Mouse (Mus musculus): ENCODE measurements around the gene Miga2. TPM values are rescaled to one million over a fixed set of nuclear protein-coding genes. Genes with fewer than 3 reads are reported as not detected.

Gene Miga2
- polyA plus RNA-seq, 1 experiment from 2014 or later, result 22.0 TPM

- ATAC-seq (replicated peaks; ENCODE audit: low FRiP score, low TSS enrichment, low read depth), result no peak
- Histone ChIP-seq H3K4me1 (replicated peaks; ENCODE audit: control insufficient read depth, insufficient read depth, low read length) (peaks cover 10% of the 10 kb centered on the region), H3K9ac (ENCODE audit: low read length) (no peak overlapping the region), H3K4me3 (ENCODE audit: low read depth, low read length) (no peak overlapping the region), H3K4me2 (ENCODE audit: low read length) (no peak overlapping the region), H3K36me3 (ENCODE audit: control insufficient read depth, insufficient read depth, low read length) (peaks cover 42% of the 10 kb centered on the region), H3K27ac (ENCODE audit: low read depth) (no peak overlapping the region), H3K27me3 (replicated peaks; ENCODE audit: control insufficient read depth, insufficient read depth, low read length) (no peaks in the 10 kb centered on the region), H3K9me3 (ENCODE audit: control insufficient read depth, low read length) (no peaks in the 10 kb centered on the region)
- 64% methylated on average over 5 of the region's 5 CpGs for WGBS
- DNase-seq (ENCODE audit: low spot score), result no peak
These were observed 2.2 kb downstream of the Miga2 start for GRCm38 (mm10) chr2:30366203-30366602.

- no peak overlapping the region for H3K4me3 ChIP-seq (ENCODE audit: low read depth, low read length)
- no peak overlapping the region for H3K27ac ChIP-seq (ENCODE audit: low read depth)
- no peaks in the 10 kb centered on the region for H3K9me3 ChIP-seq (ENCODE audit: control insufficient read depth, low read length)
- H3K9ac ChIP-seq (ENCODE audit: low read length), result no peak overlapping the region
- H3K4me2 ChIP-seq (ENCODE audit: low read length), result no peak overlapping the region
- H3K36me3 ChIP-seq (ENCODE audit: control insufficient read depth, insufficient read depth, low read length), result peaks cover 82% of the 10 kb centered on the region
- H3K27me3 ChIP-seq (replicated peaks; ENCODE audit: control insufficient read depth, insufficient read depth, low read length), result no peaks in the 10 kb centered on the region
- DNase-seq (ENCODE audit: low spot score), result no peak
- WGBS, result 93% methylated on average over 8 of the region's 8 CpGs
- no peaks in the 10 kb centered on the region for H3K4me1 ChIP-seq (replicated peaks; ENCODE audit: control insufficient read depth, insufficient read depth, low read length)
- ATAC-seq (replicated peaks; ENCODE audit: low FRiP score, low TSS enrichment, low read depth), result no peak
These were observed 7.5 kb downstream of the Miga2 start for GRCm38 (mm10) chr2:30371544-30371943.

GRCm38 (mm10) chr2:30372726-30373125 lies 8.7 kb downstream of the Miga2 start:
- no peaks in the 10 kb centered on the region for H3K27me3 ChIP-seq (replicated peaks; ENCODE audit: control insufficient read depth, insufficient read depth, low read length)
- no peak overlapping the region for H3K9ac ChIP-seq (ENCODE audit: low read length)
- no peak overlapping the region for H3K27ac ChIP-seq (ENCODE audit: low read depth)
- WGBS, result 98% methylated on average over 5 of the region's 5 CpGs
- no peaks in the 10 kb centered on the region for H3K9me3 ChIP-seq (ENCODE audit: control insufficient read depth, low read length)
- H3K4me1 ChIP-seq (replicated peaks; ENCODE audit: control insufficient read depth, insufficient read depth, low read length), result no peaks in the 10 kb centered on the region
- no peak overlapping the region for H3K4me2 ChIP-seq (ENCODE audit: low read length)
- H3K4me3 ChIP-seq (ENCODE audit: low read depth, low read length), result no peak overlapping the region
- no peak for ATAC-seq (replicated peaks; ENCODE audit: low FRiP score, low TSS enrichment, low read depth)
- peaks cover 85% of the 10 kb centered on the region for H3K36me3 ChIP-seq (ENCODE audit: control insufficient read depth, insufficient read depth, low read length)
- no peak for DNase-seq (ENCODE audit: low spot score)

GRCm38 (mm10) chr2:30375893-30376292 lies 11.9 kb downstream of the Miga2 start:
- Histone ChIP-seq H3K9ac (ENCODE audit: low read length) (no peak overlapping the region), H3K27ac (ENCODE audit: low read depth) (no peak overlapping the region), H3K4me2 (ENCODE audit: low read length) (no peak overlapping the region), H3K4me3 (ENCODE audit: low read depth, low read length) (no peak overlapping the region), H3K4me1 (replicated peaks; ENCODE audit: control insufficient read depth, insufficient read depth, low read length) (no peaks in the 10 kb centered on the region), H3K27me3 (replicated peaks; ENCODE audit: control insufficient read depth, insufficient read depth, low read length) (no peaks in the 10 kb centered on the region), H3K9me3 (ENCODE audit: control insufficient read depth, low read length) (no peaks in the 10 kb centered on the region), H3K36me3 (ENCODE audit: control insufficient read depth, insufficient read depth, low read length) (peaks cover 78% of the 10 kb centered on the region)
- no peak for DNase-seq (ENCODE audit: low spot score)
- WGBS, result 94% methylated on average over 10 of the region's 10 CpGs
- no peak for ATAC-seq (replicated peaks; ENCODE audit: low FRiP score, low TSS enrichment, low read depth)

- H3K9me3 ChIP-seq (ENCODE audit: control insufficient read depth, low read length), result no peaks in the 10 kb centered on the region
- H3K36me3 ChIP-seq (ENCODE audit: control insufficient read depth, insufficient read depth, low read length), result peaks cover 76% of the 10 kb centered on the region
- DNase-seq (ENCODE audit: low spot score) (no peak), ATAC-seq (replicated peaks; ENCODE audit: low FRiP score, low TSS enrichment, low read depth) (no peak)
- H3K27ac ChIP-seq (ENCODE audit: low read depth), result no peak overlapping the region
- H3K4me1 ChIP-seq (replicated peaks; ENCODE audit: control insufficient read depth, insufficient read depth, low read length), result no peaks in the 10 kb centered on the region
- 84% methylated on average over 5 of the region's 5 CpGs for WGBS
- H3K9ac ChIP-seq (ENCODE audit: low read length), result no peak overlapping the region
- no peak overlapping the region for H3K4me2 ChIP-seq (ENCODE audit: low read length)
- no peaks in the 10 kb centered on the region for H3K27me3 ChIP-seq (replicated peaks; ENCODE audit: control insufficient read depth, insufficient read depth, low read length)
- no peak overlapping the region for H3K4me3 ChIP-seq (ENCODE audit: low read depth, low read length)
These were observed 13.7 kb downstream of the Miga2 start for GRCm38 (mm10) chr2:30377721-30378120.

- Histone ChIP-seq H3K4me1 (replicated peaks; ENCODE audit: control insufficient read depth, insufficient read depth, low read length) (no peaks in the 10 kb centered on the region), H3K4me3 (ENCODE audit: low read depth, low read length) (no peak overlapping the region), H3K27ac (ENCODE audit: low read depth) (no peak overlapping the region), H3K36me3 (ENCODE audit: control insufficient read depth, insufficient read depth, low read length) (peaks cover 74% of the 10 kb centered on the region), H3K9me3 (ENCODE audit: control insufficient read depth, low read length) (no peaks in the 10 kb centered on the region), H3K27me3 (replicated peaks; ENCODE audit: control insufficient read depth, insufficient read depth, low read length) (no peaks in the 10 kb centered on the region), H3K9ac (ENCODE audit: low read length) (no peak overlapping the region), H3K4me2 (ENCODE audit: low read length) (no peak overlapping the region)
- DNase-seq (ENCODE audit: low spot score) (no peak), ATAC-seq (replicated peaks; ENCODE audit: low FRiP score, low TSS enrichment, low read depth) (no peak)
- WGBS, result 89% methylated on average over 7 of the region's 7 CpGs
These were observed 15.3 kb downstream of the Miga2 start for GRCm38 (mm10) chr2:30379307-30379706.

GRCm38 (mm10) chr2:30380564-30381376 lies 16.7 kb downstream of the Miga2 start:
- Histone ChIP-seq H3K9me3 (ENCODE audit: control insufficient read depth, low read length) (no peaks in the 10 kb centered on the region), H3K27me3 (replicated peaks; ENCODE audit: control insufficient read depth, insufficient read depth, low read length) (no peaks in the 10 kb centered on the region), H3K9ac (ENCODE audit: low read length) (no peak overlapping the region), H3K36me3 (ENCODE audit: control insufficient read depth, insufficient read depth, low read length) (peaks cover 68% of the 10 kb centered on the region), H3K27ac (ENCODE audit: low read depth) (no peak overlapping the region), H3K4me1 (replicated peaks; ENCODE audit: control insufficient read depth, insufficient read depth, low read length) (no peaks in the 10 kb centered on the region), H3K4me3 (ENCODE audit: low read depth, low read length) (no peak overlapping the region), H3K4me2 (ENCODE audit: low read length) (no peak overlapping the region)
- DNase-seq (ENCODE audit: low spot score) (no peak), ATAC-seq (replicated peaks; ENCODE audit: low FRiP score, low TSS enrichment, low read depth) (no peak)
- 89% methylated on average over 10 of the region's 10 CpGs for WGBS

- Histone ChIP-seq H3K4me2 (ENCODE audit: low read length) (no peak overlapping the region), H3K4me3 (ENCODE audit: low read depth, low read length) (no peak overlapping the region), H3K27ac (ENCODE audit: low read depth) (no peak overlapping the region), H3K4me1 (replicated peaks; ENCODE audit: control insufficient read depth, insufficient read depth, low read length) (no peaks in the 10 kb centered on the region), H3K36me3 (ENCODE audit: control insufficient read depth, insufficient read depth, low read length) (peaks cover 62% of the 10 kb centered on the region), H3K9ac (ENCODE audit: low read length) (no peak overlapping the region), H3K9me3 (ENCODE audit: control insufficient read depth, low read length) (no peaks in the 10 kb centered on the region), H3K27me3 (replicated peaks; ENCODE audit: control insufficient read depth, insufficient read depth, low read length) (no peaks in the 10 kb centered on the region)
- ATAC-seq (replicated peaks; ENCODE audit: low FRiP score, low TSS enrichment, low read depth) (no peak), DNase-seq (ENCODE audit: low spot score) (no peak)
- WGBS, result 95% methylated on average over 4 of the region's 4 CpGs
These were observed 17.3 kb downstream of the Miga2 start for GRCm38 (mm10) chr2:30381377-30381725.

GRCm38 (mm10) chr2:30384814-30385213 lies 20.8 kb downstream of the Miga2 start:
- DNase-seq (ENCODE audit: low spot score), result no peak
- Histone ChIP-seq H3K4me2 (ENCODE audit: low read length) (no peak overlapping the region), H3K27ac (ENCODE audit: low read depth) (no peak overlapping the region), H3K9me3 (ENCODE audit: control insufficient read depth, low read length) (no peaks in the 10 kb centered on the region), H3K4me3 (ENCODE audit: low read depth, low read length) (no peak overlapping the region), H3K36me3 (ENCODE audit: control insufficient read depth, insufficient read depth, low read length) (peaks cover 32% of the 10 kb centered on the region), H3K27me3 (replicated peaks; ENCODE audit: control insufficient read depth, insufficient read depth, low read length) (no peaks in the 10 kb centered on the region), H3K4me1 (replicated peaks; ENCODE audit: control insufficient read depth, insufficient read depth, low read length) (no peaks in the 10 kb centered on the region), H3K9ac (ENCODE audit: low read length) (no peak overlapping the region)
- ATAC-seq (replicated peaks; ENCODE audit: low FRiP score, low TSS enrichment, low read depth), result no peak
- 83% methylated on average over 5 of the region's 5 CpGs for WGBS

Measured in intestine, embryonic 14.5 days (tissue).